Mouse (Mus musculus): ENCODE data around the gene Fez2. TPM values are rescaled to one million over a fixed set of nuclear protein-coding genes. Genes with fewer than 3 reads are reported as not detected.

Gene Fez2
- total RNA-seq, 2 experiments from 2014 or later, result 34.2 to 36.3 TPM

DNA sequence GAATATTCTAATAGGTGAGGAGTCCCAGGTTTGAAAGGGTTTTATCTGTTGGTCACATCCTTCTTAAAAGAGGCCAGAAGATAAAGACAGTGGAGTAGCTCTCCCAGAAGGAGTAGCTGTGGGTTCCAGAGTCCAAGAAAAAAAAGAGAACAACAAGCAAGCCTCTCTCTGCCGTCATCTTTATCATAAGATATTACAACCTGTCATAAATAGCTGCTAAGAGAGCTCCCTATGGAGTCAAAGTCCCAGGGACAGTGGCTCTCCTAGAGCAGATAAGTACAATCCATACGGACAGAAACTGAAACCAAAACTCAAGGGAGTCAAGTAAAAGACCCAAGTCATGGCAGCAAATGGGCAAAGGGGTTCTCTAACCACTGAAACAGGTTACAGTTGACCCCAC, 2.7 kb downstream of the Fez2 start:
- intact Hi-C loops (cut with DNase I), result loop anchor here (5.0 kb wide), 1 partner anchor 187 kb away; no protein-coding TSS in a partner anchor

GRCm38 (mm10) chr17:78409900-78410299, 8.1 kb downstream of the Fez2 start:
- intact Hi-C loops (cut with DNase I), result no loop called here
- no peak for DNase-seq (ENCODE audit: low spot score in 2 of 2)

More for the DNA sequence above, 2.7 kb downstream of the Fez2 start:
- DNase-seq (ENCODE audit: low spot score in 2 of 2), result no peak

GRCm38 (mm10) chr17:78408386-78408785, 9.6 kb downstream of the Fez2 start:
- intact Hi-C loops (cut with DNase I), result no loop called here

DNA sequence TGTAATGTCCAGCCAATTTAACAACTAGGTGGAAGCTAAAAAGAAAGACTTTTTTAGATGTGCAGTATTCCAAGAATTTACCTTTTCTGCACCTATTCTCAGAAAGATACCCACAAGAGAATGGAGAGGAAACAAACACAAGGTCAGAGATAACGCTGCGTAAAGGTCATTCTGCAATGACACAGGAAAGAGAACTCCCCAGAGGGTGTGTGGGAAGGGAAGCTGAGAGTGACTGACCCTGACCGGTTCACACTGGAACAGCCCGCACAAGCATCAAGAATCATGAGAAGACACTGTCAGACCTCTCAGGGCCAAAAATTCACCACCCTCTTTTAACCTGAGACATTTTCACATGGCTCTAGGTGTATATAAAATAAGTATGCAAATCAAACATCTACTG, 10.4 kb downstream of the Fez2 start:
- no peak for DNase-seq (ENCODE audit: low spot score in 2 of 2)
- intact Hi-C loops (cut with DNase I), result no loop called here

More at GRCm38 (mm10) chr17:78408386-78408785, 9.6 kb downstream of the Fez2 start:
- DNase-seq (ENCODE audit: low spot score in 2 of 2), result no peak

- DNase-seq (ENCODE audit: low spot score in 2 of 2), result no peak
- intact Hi-C loops (cut with DNase I), result no loop called here
Measured at GRCm38 (mm10) chr17:78406854-78407253, 11.1 kb downstream of the Fez2 start.

DNA sequence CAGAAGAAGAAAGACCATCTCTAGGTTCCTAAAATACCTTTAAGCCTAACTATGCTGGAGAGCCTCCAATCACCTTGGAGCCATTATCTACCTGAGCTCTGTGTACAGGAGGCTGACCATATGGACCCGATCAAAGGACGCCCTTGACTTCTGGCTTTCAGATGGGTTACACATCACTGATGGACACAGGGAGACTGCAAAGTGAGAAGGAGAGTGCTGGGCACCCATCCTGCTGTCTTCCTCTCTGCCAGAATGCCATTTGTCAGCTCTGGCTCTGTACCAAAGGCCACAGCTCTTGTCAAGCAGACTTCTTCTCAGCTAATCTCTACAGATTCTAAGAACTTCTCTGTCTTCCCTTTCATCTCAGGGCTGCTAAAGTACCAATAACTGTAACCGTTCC, 12.6 kb downstream of the Fez2 start:
- no peak for DNase-seq (ENCODE audit: low spot score in 2 of 2)
- intact Hi-C loops (cut with DNase I), result no loop called here

GRCm38 (mm10) chr17:78403804-78404203, 14.1 kb downstream of the Fez2 start:
- no peak for DNase-seq (ENCODE audit: low spot score in 2 of 2)
- intact Hi-C loops (cut with DNase I), result no loop called here

DNA sequence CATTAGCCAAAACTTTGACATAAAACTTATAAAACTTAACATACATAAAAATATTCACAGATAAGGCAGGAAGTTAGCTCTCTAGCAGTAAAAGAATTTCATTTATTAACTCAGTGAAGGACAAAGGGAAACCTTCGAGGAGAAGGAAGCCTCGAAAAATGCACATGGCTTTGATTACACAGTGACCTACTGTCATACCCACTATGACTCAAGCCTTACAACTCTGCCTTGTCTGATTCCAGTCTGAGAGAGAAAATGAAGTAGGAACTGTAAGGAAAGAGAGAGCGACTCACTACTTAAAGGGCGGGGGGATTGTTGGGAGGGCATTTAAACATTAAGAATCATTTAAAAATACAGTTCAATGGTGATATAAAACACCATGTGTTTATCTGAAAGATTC, 14.7 kb downstream of the Fez2 start:
- intact Hi-C loops (cut with DNase I), result no loop called here
- DNase-seq (ENCODE audit: low spot score in 2 of 2), result no peak

GRCm38 (mm10) chr17:78402174-78402573, 15.8 kb downstream of the Fez2 start:
- DNase-seq (ENCODE audit: low spot score in 2 of 2), result no peak
- intact Hi-C loops (cut with DNase I), result no loop called here

DNA sequence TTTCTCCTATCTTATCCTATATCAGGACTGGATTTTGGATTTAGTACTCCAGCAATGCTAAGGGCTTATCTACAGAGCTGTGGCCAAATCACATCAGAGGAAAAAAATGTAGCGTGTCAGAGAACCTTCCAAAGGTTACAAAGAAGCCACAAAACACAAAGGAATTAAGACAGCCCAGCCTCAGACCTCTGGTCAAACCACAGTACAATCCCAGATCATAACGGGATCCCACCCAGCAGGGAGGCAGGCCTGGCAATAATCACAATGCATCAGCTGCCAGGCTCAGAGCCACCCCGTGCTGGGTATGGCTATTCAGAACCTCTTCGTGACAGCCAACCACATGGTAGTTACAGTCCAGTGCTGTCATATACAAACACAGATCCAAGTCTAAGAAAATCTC, 16.2 kb downstream of the Fez2 start:
- no peak for DNase-seq (ENCODE audit: low spot score in 2 of 2)
- intact Hi-C loops (cut with DNase I), result loop anchor here (2.0 kb wide), 1 partner anchor 15 kb away; no protein-coding TSS in a partner anchor

DNA sequence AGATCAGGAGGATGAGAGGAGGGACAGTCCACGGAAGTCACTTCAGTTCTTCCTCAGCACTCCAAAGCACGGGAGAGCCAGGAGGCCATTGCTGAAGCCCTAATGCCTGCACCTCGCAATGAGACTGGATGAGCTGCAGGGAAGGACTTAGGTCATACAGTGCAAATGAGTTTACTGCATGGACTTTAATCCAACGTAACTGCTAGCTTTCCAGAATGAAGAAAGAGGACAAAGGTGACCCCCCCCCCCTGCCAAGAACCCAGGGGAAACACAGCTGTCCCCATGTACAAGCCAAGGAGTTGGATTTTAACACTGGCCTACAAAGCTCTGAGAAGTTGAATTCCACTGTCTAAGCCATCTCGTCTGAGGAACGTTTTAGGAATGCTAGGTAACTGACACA, 16.6 kb downstream of the Fez2 start:
- DNase-seq (ENCODE audit: low spot score in 2 of 2), result no peak
- intact Hi-C loops (cut with DNase I), result loop anchor here (2.0 kb wide), 1 partner anchor 15 kb away; no protein-coding TSS in a partner anchor

DNA sequence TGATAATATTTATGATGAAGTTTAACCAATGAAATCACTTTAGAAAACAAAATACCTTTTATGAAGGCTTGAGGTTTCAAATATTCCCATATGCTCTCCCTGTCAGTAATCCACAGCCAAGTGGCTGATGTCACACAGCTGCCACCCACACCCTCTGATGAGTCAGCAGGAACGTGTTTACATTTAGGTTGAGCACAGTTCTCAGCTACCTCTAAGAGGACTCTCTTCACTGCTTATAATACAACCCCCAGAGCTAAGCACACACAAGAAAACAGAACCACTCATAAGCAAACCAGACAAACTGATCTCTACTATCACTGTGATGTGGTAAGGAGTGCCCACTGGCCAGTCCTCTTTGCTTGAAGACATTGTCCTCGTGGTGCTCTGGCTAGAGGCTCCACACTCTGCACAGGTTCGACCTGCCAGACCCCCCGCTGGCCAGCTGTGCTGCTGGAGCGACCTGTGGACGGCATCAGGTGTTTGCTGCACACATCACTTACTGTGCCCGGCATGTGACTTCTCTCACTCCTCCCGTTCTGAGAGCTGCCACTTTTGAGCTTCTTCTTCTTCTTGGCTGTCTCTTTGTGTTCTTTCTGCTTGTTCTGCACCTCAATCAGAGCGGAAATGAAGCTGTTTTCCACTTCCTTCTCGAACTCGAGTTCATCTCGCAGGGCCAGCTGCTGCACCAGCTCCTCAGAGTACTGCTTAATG, 17.7 kb downstream of the Fez2 start:
- DNase-seq (ENCODE audit: low spot score in 2 of 2), result peak; percentile 46 to 85

GRCm38 (mm10) chr17:78392401-78393087, 25.4 kb downstream of the Fez2 start:
- intact Hi-C loops (cut with DNase I), result no loop called here
- DNase-seq (ENCODE audit: low spot score in 2 of 2), result no peak

More for the DNA sequence above, 17.7 kb downstream of the Fez2 start:
- intact Hi-C loops (cut with DNase I), result loop anchor here (2.0 kb wide), 1 partner anchor 17 kb away; no protein-coding TSS in a partner anchor

DNA sequence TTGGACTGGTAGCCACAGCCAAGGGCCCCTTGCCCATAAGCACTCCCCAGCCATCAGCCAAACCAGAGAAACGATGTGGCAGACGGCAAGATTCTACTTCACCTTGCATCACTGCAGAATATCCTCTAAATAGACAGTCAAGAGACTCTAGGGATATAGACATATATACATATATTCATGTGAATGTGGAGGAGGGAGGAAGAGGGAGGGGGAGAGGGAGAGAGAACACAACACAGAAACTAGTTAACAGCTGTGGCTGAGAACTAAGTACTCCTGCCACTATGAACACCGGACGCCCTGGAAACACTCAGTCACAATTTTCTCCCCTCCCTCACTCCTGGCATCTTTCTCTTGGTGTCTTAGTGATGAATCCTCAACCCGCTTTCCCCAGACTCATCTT, 28.4 kb downstream of the Fez2 start:
- intact Hi-C loops (cut with DNase I), result no loop called here
- peak in 1 of 2 experiments; percentile 33 for DNase-seq (ENCODE audit: low spot score in 2 of 2)

- no peak for DNase-seq (ENCODE audit: low spot score in 2 of 2)
- intact Hi-C loops (cut with DNase I), result no loop called here
Measured at GRCm38 (mm10) chr17:78388101-78388847, 29.7 kb downstream of the Fez2 start.

DNA sequence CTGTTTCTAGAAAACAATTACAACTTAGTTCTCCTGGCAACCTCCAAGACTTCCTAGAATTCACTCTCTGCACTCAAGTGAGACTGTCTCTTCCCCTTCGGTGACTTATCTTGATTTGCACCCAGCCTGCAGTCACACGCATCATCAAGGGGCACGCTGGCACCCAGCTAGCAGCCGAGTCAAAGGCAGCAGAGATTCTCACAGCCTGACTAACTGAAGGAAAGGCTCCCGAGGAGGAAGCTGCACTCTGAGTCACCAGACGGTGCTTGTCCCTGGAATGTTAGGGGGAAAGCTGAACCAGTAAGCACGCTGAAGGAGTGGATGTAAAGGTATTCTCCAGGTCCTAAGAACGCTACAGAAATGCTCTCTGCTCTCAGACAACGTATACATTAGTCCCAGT, 30.3 kb downstream of the Fez2 start:
- intact Hi-C loops (cut with DNase I), result no loop called here
- DNase-seq (ENCODE audit: low spot score in 2 of 2), result peak in 1 of 2 experiments; percentile 22

DNA sequence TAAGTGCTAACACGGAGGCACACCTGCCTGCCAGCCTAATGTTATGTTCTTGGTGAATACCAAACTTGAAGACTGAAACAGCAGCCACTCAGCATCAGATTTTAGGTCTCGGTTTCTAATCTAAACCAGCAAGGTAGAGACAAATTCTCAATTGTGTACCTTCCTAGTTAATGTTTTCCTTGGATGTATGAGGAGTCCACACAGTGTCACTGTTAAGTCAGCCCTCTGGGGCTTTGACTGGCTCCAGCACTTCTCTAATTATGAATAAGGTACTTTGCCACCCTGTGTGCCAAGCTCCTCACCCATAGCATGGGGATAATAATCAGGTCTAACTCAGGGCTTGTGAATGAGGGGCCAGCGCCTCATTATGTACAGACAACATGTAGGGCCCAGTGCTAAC, 35.6 kb downstream of the Fez2 start:
- intact Hi-C loops (cut with DNase I), result no loop called here
- no peak for DNase-seq (ENCODE audit: low spot score in 2 of 2)

DNA sequence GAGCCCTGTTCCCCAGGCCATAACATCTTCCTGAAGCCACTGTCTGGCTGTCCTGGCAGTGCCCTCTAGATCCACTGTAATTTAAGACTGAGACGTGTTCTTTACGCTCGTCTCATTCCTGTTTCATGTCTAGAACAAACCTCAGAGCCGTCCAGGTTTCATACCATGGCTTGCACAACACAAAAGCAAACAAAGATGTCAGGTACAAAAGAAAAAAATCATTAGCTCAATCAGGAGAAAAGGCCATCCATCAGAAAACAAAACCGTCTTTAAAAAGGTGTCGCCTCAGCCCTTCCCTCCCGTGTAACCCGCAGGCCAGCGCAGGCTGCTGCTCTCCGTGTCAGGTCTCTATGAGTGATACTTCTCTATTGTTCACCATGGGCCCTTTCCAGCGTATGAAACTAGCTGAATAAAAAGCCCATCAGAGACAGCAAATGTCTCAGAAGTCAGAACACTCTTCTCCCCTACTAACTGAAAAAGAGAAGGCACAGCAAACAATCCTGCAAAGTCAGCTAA, 38.2 kb downstream of the Fez2 start:
- DNase-seq (ENCODE audit: low spot score in 2 of 2), result no peak
- intact Hi-C loops (cut with DNase I), result no loop called here

- intact Hi-C loops (cut with DNase I), result no loop called here
Measured at GRCm38 (mm10) chr17:78379079-78379729, 38.7 kb downstream of the Fez2 start.

DNA sequence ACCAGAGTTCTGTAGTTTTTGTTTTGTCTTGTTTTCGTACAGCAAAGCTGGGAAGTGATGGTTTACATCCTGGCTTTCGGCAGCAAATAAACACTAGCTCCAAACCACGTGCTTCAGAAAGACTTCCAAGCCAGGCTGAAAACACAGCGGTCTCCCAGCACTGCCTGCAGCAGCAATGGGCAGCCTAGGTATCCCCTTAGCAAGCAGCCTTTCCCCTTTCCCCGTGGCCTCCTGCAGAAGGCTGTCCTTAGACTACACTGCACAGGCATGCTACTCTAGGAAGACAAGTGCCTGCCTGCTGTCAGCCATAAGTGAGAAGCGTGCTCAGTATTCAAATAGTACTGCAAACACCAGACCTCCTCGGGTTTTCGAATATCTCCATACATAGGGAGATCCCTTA, 41.4 kb downstream of the Fez2 start:
- intact Hi-C loops (cut with DNase I), result no loop called here
- DNase-seq (ENCODE audit: low spot score in 2 of 2), result no peak

More at GRCm38 (mm10) chr17:78379079-78379729, 38.7 kb downstream of the Fez2 start:
- no peak for DNase-seq (ENCODE audit: low spot score in 2 of 2)
